Mouse (Mus musculus) leukemia stem cell, adult 10-12 weeks (primary cell): Measurements from ENCODE around the gene Bcl2a1a. TPM values are rescaled to one million over a fixed set of nuclear protein-coding genes. Genes with fewer than 3 reads are reported as not detected.

Source experiments
- polyA plus RNA-seq: library from polyadenylated mRNA; stranded (reverse); fragments of >175 nt; gene quantifications from 2 replicates; pipeline ENCODE4 v1.2.3, GENCODE M21; 2012; ENCODE audit warnings: low replicate concordance

The Bcl2a1a gene
- not detected in 2 replicates for polyA plus RNA-seq

DNA sequence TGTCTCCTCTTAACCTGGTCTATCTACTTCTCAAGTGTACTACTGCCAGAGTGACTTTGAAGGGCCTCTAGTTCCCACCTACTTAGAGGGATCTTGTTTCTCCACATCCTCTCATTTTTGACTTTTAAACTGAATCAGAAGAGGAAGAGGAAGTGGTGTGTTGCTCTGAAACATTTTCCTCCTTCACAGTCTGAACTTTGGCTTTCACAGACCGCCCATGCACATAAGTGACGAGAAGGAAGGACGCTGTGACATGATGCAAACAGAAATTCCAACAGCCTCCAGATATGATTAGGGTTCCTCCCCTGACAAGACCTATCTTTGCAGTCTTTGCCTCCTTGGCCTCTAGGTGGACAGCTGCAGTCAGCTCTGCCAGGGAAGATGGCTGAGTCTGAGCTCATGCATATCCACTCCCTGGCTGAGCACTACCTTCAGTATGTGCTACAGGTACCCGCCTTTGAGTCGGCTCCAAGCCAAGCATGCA, at the start of gene Bcl2a1a:
Bcl2a1a (plus strand) TSS at position 231 of the 484 bp plus-strand sequence.

Other genes with a start within 250 kb of the Bcl2a1a start
- 2.0 and 3.0 TPM in 2 replicates for gene Mthfsl, start 236.6 kb upstream of the Bcl2a1a start, polyA plus RNA-seq
- 0.48 TPM in 1 of 2 replicates, not detected in the other for gene Bcl2a1d, start 225.0 kb upstream of the Bcl2a1a start, polyA plus RNA-seq
- gene Trim43c, start 117.7 kb upstream of the Bcl2a1a start, polyA plus RNA-seq, result not detected in 2 replicates
- not detected in 2 replicates for gene Trim43b, start 135.9 kb downstream of the Bcl2a1a start, polyA plus RNA-seq
- gene Bcl2a1b, start 242.3 kb downstream of the Bcl2a1a start, polyA plus RNA-seq, result 0.38 and 0.54 TPM in 2 replicates
- not detected in 2 replicates for gene Gm29094, start 242.5 kb downstream of the Bcl2a1a start, polyA plus RNA-seq